Mouse (Mus musculus) liver, embryonic 11.5 days (tissue): ENCODE results near the gene St7. TPM values are rescaled to one million over a fixed set of nuclear protein-coding genes. Genes with fewer than 3 reads are reported as not detected.

Source experiments
- ATAC-seq: fragments of 200-750 bp; cut with Nextera tagmentation; replicated peaks from 2 replicates; pipeline ENCODE4 v1.8.0; 2017; ENCODE audit warnings: moderate number of reproducible peaks, mild to moderate bottlenecking, moderate TSS enrichment, moderate library complexity; ENCODE audit not compliant: low FRiP score
- DNase-seq: peaks from one replicate; pipeline ENCODE4 v3.0.0-alpha.2; 2017; ENCODE audit warnings: low spot score
- H3K27ac ChIP-seq: fragments of 300-500 bp; sonication (generic); 2 replicates; pipeline ENCODE4 v1.5.1; 2014; ENCODE audit warnings: mild to moderate bottlenecking, low read depth, low read length, control low read depth
- H3K27me3 ChIP-seq: fragments of 300-500 bp; sonication (generic); replicated peaks from 2 replicates; pipeline ENCODE4 v1.6.1; 2014; ENCODE audit warnings: low read length, mixed read lengths; ENCODE audit not compliant: control insufficient read depth, insufficient read depth
- H3K36me3 ChIP-seq: fragments of 300-500 bp; sonication (generic); 2 replicates; pipeline ENCODE4 v1.6.1; 2014; ENCODE audit warnings: mild to moderate bottlenecking, low read length, moderate library complexity, mixed read lengths; ENCODE audit not compliant: control insufficient read depth, insufficient read depth
- H3K4me1 ChIP-seq: fragments of 300-500 bp; sonication (generic); replicated peaks from 2 replicates; pipeline ENCODE4 v1.6.1; 2014; ENCODE audit warnings: low read length, mixed read lengths; ENCODE audit not compliant: control insufficient read depth, insufficient read depth
- H3K4me2 ChIP-seq: fragments of 300-500 bp; sonication (generic); 2 replicates; pipeline ENCODE4 v1.6.1; 2014; ENCODE audit warnings: mild to moderate bottlenecking, control low read depth, moderate library complexity
- H3K4me3 ChIP-seq: fragments of 300-500 bp; sonication (generic); 2 replicates; pipeline ENCODE4 v1.5.1; 2014; ENCODE audit warnings: low read depth, low read length, control low read depth
- H3K9ac ChIP-seq: fragments of 300-500 bp; sonication (generic); 2 replicates; pipeline ENCODE4 v1.6.1; 2014; ENCODE audit warnings: low read depth, low read length, control low read depth
- H3K9me3 ChIP-seq: fragments of 300-500 bp; sonication (generic); 2 replicates; pipeline ENCODE4 v1.6.1; 2016; ENCODE audit warnings: low read length, inconsistent platforms, mixed read lengths; ENCODE audit not compliant: control insufficient read depth
- WGBS: fragments of 180-500 bp; shearing (Covaris S2); extraction: QIAGEN DNeasy Blood & Tissue Kit; methylation state at CpG from one replicate; pipeline ENCODE4 v1.1.7; 2014; 5-methylcytosine and 5-hydroxymethylcytosine counted together
- polyA plus RNA-seq: library from polyadenylated mRNA; unstranded; fragments of >200 nt; fragmentation: Nextera tagmentation; extraction: Ambion mirVana; gene quantifications from 2 replicates; pipeline ENCODE4 v1.2.1, GENCODE M21; 2014

Gene St7
- polyA plus RNA-seq, 1 experiment from 2014 or later, result 18.6 TPM

- H3K4me1 ChIP-seq, result no peaks in the 10 kb centered on the region
- 84% methylated on average over 2 of the region's 2 CpGs for WGBS
These were observed 162.9 kb downstream of the St7 start for GRCm38 (mm10) chr6:17855616-17856015.

GRCm38 (mm10) chr6:17859564-17859963 lies 166.8 kb downstream of the St7 start:
- H3K36me3 ChIP-seq, result no peaks in the 10 kb centered on the region
- H3K4me1 ChIP-seq, result no peaks in the 10 kb centered on the region
- 81% methylated on average over 1 of the region's 1 CpGs for WGBS
- no peaks in the 10 kb centered on the region for H3K9me3 ChIP-seq
- H3K27me3 ChIP-seq, result no peaks in the 10 kb centered on the region
- ATAC-seq, result no peak
- no peak overlapping the region for H3K9ac ChIP-seq
- H3K4me2 ChIP-seq, result no peak overlapping the region
- no peak overlapping the region for H3K27ac ChIP-seq
- no peak overlapping the region for H3K4me3 ChIP-seq
- no peak for DNase-seq

More at GRCm38 (mm10) chr6:17855616-17856015, 162.9 kb downstream of the St7 start:
- no peak for ATAC-seq
- Histone ChIP-seq H3K36me3 (no peaks in the 10 kb centered on the region), H3K27me3 (no peaks in the 10 kb centered on the region), H3K27ac (no peak overlapping the region), H3K9me3 (no peaks in the 10 kb centered on the region), H3K4me2 (no peak overlapping the region), H3K9ac (no peak overlapping the region), H3K4me3 (no peak overlapping the region)
- no peak for DNase-seq

- H3K4me3 ChIP-seq, result no peak overlapping the region
- ATAC-seq, result no peak
- WGBS, result 84% methylated on average over 1 of the region's 1 CpGs
- no peak overlapping the region for H3K4me2 ChIP-seq
- H3K27ac ChIP-seq, result no peak overlapping the region
- H3K9me3 ChIP-seq, result no peaks in the 10 kb centered on the region
- H3K4me1 ChIP-seq, result no peaks in the 10 kb centered on the region
- H3K36me3 ChIP-seq, result no peaks in the 10 kb centered on the region
- DNase-seq, result no peak
- H3K9ac ChIP-seq, result no peak overlapping the region
- H3K27me3 ChIP-seq, result no peaks in the 10 kb centered on the region
These were observed 167.7 kb downstream of the St7 start for GRCm38 (mm10) chr6:17860463-17860862.

GRCm38 (mm10) chr6:17867796-17868195 lies 175.1 kb downstream of the St7 start:
- WGBS, result 48% methylated on average over 1 of the region's 1 CpGs
- no peak overlapping the region for H3K4me3 ChIP-seq
- H3K27me3 ChIP-seq, result no peaks in the 10 kb centered on the region
- no peaks in the 10 kb centered on the region for H3K36me3 ChIP-seq
- ATAC-seq (no peak), DNase-seq (no peak)
- H3K27ac ChIP-seq, result no peak overlapping the region
- H3K9me3 ChIP-seq, result no peaks in the 10 kb centered on the region
- no peak overlapping the region for H3K4me2 ChIP-seq
- H3K9ac ChIP-seq, result no peak overlapping the region
- no peaks in the 10 kb centered on the region for H3K4me1 ChIP-seq

- no peak overlapping the region for H3K27ac ChIP-seq
- DNase-seq (no peak), ATAC-seq (no peak)
- no peak overlapping the region for H3K9ac ChIP-seq
- no peaks in the 10 kb centered on the region for H3K9me3 ChIP-seq
- H3K27me3 ChIP-seq, result no peaks in the 10 kb centered on the region
- H3K36me3 ChIP-seq, result no peaks in the 10 kb centered on the region
- no peaks in the 10 kb centered on the region for H3K4me1 ChIP-seq
- 97% methylated on average over 3 of the region's 3 CpGs for WGBS
- H3K4me2 ChIP-seq, result no peak overlapping the region
- no peak overlapping the region for H3K4me3 ChIP-seq
These were observed 179.2 kb downstream of the St7 start for GRCm38 (mm10) chr6:17871831-17872372.

GRCm38 (mm10) chr6:17875606-17876005 lies 182.9 kb downstream of the St7 start:
- WGBS, result 72% methylated on average over 7 of the region's 7 CpGs
- no peak for ATAC-seq
- no peaks in the 10 kb centered on the region for H3K9me3 ChIP-seq
- H3K4me1 ChIP-seq, result no peaks in the 10 kb centered on the region
- no peak overlapping the region for H3K27ac ChIP-seq
- no peak overlapping the region for H3K4me2 ChIP-seq
- H3K4me3 ChIP-seq, result no peak overlapping the region
- DNase-seq, result no peak
- no peaks in the 10 kb centered on the region for H3K36me3 ChIP-seq
- H3K9ac ChIP-seq, result no peak overlapping the region
- H3K27me3 ChIP-seq, result no peaks in the 10 kb centered on the region

GRCm38 (mm10) chr6:17876023-17876613 lies 183.4 kb downstream of the St7 start:
- no peak for ATAC-seq
- no peak for DNase-seq
- Histone ChIP-seq H3K9me3 (no peaks in the 10 kb centered on the region), H3K36me3 (no peaks in the 10 kb centered on the region), H3K27me3 (no peaks in the 10 kb centered on the region), H3K27ac (no peak overlapping the region), H3K4me3 (no peak overlapping the region), H3K9ac (no peak overlapping the region), H3K4me1 (no peaks in the 10 kb centered on the region), H3K4me2 (no peak overlapping the region)
- WGBS, result 88% methylated on average over 3 of the region's 3 CpGs

- WGBS, result 65% methylated on average over 7 of the region's 7 CpGs
- Histone ChIP-seq H3K9me3 (no peaks in the 10 kb centered on the region), H3K9ac (no peak overlapping the region), H3K27ac (no peak overlapping the region), H3K36me3 (no peaks in the 10 kb centered on the region), H3K4me2 (no peak overlapping the region), H3K4me3 (no peak overlapping the region), H3K4me1 (no peaks in the 10 kb centered on the region), H3K27me3 (no peaks in the 10 kb centered on the region)
- ATAC-seq (no peak), DNase-seq (no peak)
These were observed 184.0 kb downstream of the St7 start for GRCm38 (mm10) chr6:17876670-17877179.

GRCm38 (mm10) chr6:17882943-17883342 lies 190.2 kb downstream of the St7 start:
- no peak overlapping the region for H3K4me2 ChIP-seq
- H3K4me3 ChIP-seq, result no peak overlapping the region
- ATAC-seq (no peak), DNase-seq (no peak)
- H3K27ac ChIP-seq, result no peak overlapping the region
- H3K9ac ChIP-seq, result no peak overlapping the region
- H3K36me3 ChIP-seq, result no peaks in the 10 kb centered on the region
- no peaks in the 10 kb centered on the region for H3K27me3 ChIP-seq
- no peaks in the 10 kb centered on the region for H3K9me3 ChIP-seq
- no peaks in the 10 kb centered on the region for H3K4me1 ChIP-seq
